Mouse (Mus musculus): ENCODE measurements around the gene Dbnl. TPM values are rescaled to one million over a fixed set of nuclear protein-coding genes. Genes with fewer than 3 reads are reported as not detected.

Dbnl gene
- total and polyA plus RNA-seq, 3 experiments, result 36.4 to 155 (median 107) TPM

GRCm38 (mm10) chr11:5789754-5790333 is 1.6 kb downstream of the Dbnl start:
- peak; percentile 34 for DNase-seq (ENCODE audit: low spot score)
- Histone ChIP-seq H3K36me3 (replicated peaks) (peaks cover 58% of the 10 kb centered on the region), H3K27me3 (ENCODE audit: insufficient read depth, low read length) (no peaks in the 10 kb centered on the region), H3K4me1 (ENCODE audit: insufficient read depth, low read depth, low read length) (peaks cover 50% of the 10 kb centered on the region), H3K9me3 (replicated peaks) (no peaks in the 10 kb centered on the region), H3K4me3 (ENCODE audit: low read depth, low read length) (peak overlapping the region; percentile 98)
- TF ChIP-seq GATA2 (IDR thresholded peaks at IDR 0.05; ENCODE audit: borderline replicate concordance, low read depth, low read length) (no peak), GATA1 (IDR thresholded peaks at IDR 0.05; ENCODE audit: borderline replicate concordance, low read length) (no peak), CTCF (IDR thresholded peaks at IDR 0.05; ENCODE audit: low read depth, low read length) (no peak), TAL1 (conservative IDR thresholded peaks at IDR 0.05; ENCODE audit: low read depth, low read length) (no peak), POLR2AphosphoS5 (IDR thresholded peaks at IDR 0.05; ENCODE audit: insufficient replicate concordance, low read depth, low read length) (no peak)
- ATAC-seq (ENCODE audit: extremely low read depth, insufficient number of reproducible peaks, low FRiP score, poor library complexity, severe bottlenecking), result peak; percentile 25; the same call in 1 of the 2 replicates

GRCm38 (mm10) chr11:5790431-5790830 is 2.1 kb downstream of the Dbnl start:
- H3K36me3 ChIP-seq (replicated peaks), result peaks cover 63% of the 10 kb centered on the region
- no peak for DNase-seq (ENCODE audit: low spot score)
- no peaks in the 10 kb centered on the region for H3K27me3 ChIP-seq (ENCODE audit: insufficient read depth, low read length)
- TF ChIP-seq POLR2AphosphoS5 (IDR thresholded peaks at IDR 0.05; ENCODE audit: insufficient replicate concordance, low read depth, low read length) (no peak), GATA2 (IDR thresholded peaks at IDR 0.05; ENCODE audit: borderline replicate concordance, low read depth, low read length) (no peak), TAL1 (conservative IDR thresholded peaks at IDR 0.05; ENCODE audit: low read depth, low read length) (no peak), CTCF (IDR thresholded peaks at IDR 0.05; ENCODE audit: low read depth, low read length) (no peak), GATA1 (IDR thresholded peaks at IDR 0.05; ENCODE audit: borderline replicate concordance, low read length) (no peak)
- H3K4me1 ChIP-seq (ENCODE audit: insufficient read depth, low read depth, low read length), result peaks cover 50% of the 10 kb centered on the region
- no peak for ATAC-seq (ENCODE audit: extremely low read depth, insufficient number of reproducible peaks, low FRiP score, poor library complexity, severe bottlenecking)
- H3K9me3 ChIP-seq (replicated peaks), result no peaks in the 10 kb centered on the region
- peak overlapping the region; percentile 98; the same call in 1 of the 2 replicates for H3K4me3 ChIP-seq (ENCODE audit: low read depth, low read length)

GRCm38 (mm10) chr11:5795290-5795689 is 7.0 kb downstream of the Dbnl start:
- Histone ChIP-seq H3K4me1 (ENCODE audit: insufficient read depth, low read depth, low read length) (peaks cover 50% of the 10 kb centered on the region), H3K9me3 (replicated peaks) (no peaks in the 10 kb centered on the region), H3K27me3 (ENCODE audit: insufficient read depth, low read length) (no peaks in the 10 kb centered on the region), H3K36me3 (replicated peaks) (peaks cover 98% of the 10 kb centered on the region), H3K4me3 (ENCODE audit: low read depth, low read length) (no peak overlapping the region)
- ATAC-seq (ENCODE audit: extremely low read depth, insufficient number of reproducible peaks, low FRiP score, poor library complexity, severe bottlenecking) (no peak), DNase-seq (ENCODE audit: low spot score) (no peak)
- TF ChIP-seq CTCF (IDR thresholded peaks at IDR 0.05; ENCODE audit: low read depth, low read length), result no peak
- TF ChIP-seq GATA2 (IDR thresholded peaks at IDR 0.05; ENCODE audit: borderline replicate concordance, low read depth, low read length), result no peak
- TF ChIP-seq POLR2AphosphoS5 (IDR thresholded peaks at IDR 0.05; ENCODE audit: insufficient replicate concordance, low read depth, low read length), result no peak
- no peak for TF ChIP-seq TAL1 (conservative IDR thresholded peaks at IDR 0.05; ENCODE audit: low read depth, low read length)
- no peak for TF ChIP-seq GATA1 (IDR thresholded peaks at IDR 0.05; ENCODE audit: borderline replicate concordance, low read length)

GRCm38 (mm10) chr11:5795706-5796105 is 7.4 kb downstream of the Dbnl start:
- Histone ChIP-seq H3K27me3 (ENCODE audit: insufficient read depth, low read length) (no peaks in the 10 kb centered on the region), H3K4me1 (ENCODE audit: insufficient read depth, low read depth, low read length) (peaks cover 46% of the 10 kb centered on the region), H3K36me3 (replicated peaks) (peaks cover 99% of the 10 kb centered on the region), H3K4me3 (ENCODE audit: low read depth, low read length) (no peak overlapping the region), H3K9me3 (replicated peaks) (no peaks in the 10 kb centered on the region)
- no peak for ATAC-seq (ENCODE audit: extremely low read depth, insufficient number of reproducible peaks, low FRiP score, poor library complexity, severe bottlenecking)
- TF ChIP-seq POLR2AphosphoS5 (IDR thresholded peaks at IDR 0.05; ENCODE audit: insufficient replicate concordance, low read depth, low read length), result no peak
- no peak for TF ChIP-seq TAL1 (conservative IDR thresholded peaks at IDR 0.05; ENCODE audit: low read depth, low read length)
- TF ChIP-seq GATA1 (IDR thresholded peaks at IDR 0.05; ENCODE audit: borderline replicate concordance, low read length), result no peak
- no peak for TF ChIP-seq GATA2 (IDR thresholded peaks at IDR 0.05; ENCODE audit: borderline replicate concordance, low read depth, low read length)
- no peak for TF ChIP-seq CTCF (IDR thresholded peaks at IDR 0.05; ENCODE audit: low read depth, low read length)
- DNase-seq (ENCODE audit: low spot score), result no peak

GRCm38 (mm10) chr11:5796939-5797338 is 8.7 kb downstream of the Dbnl start:
- no peak for TF ChIP-seq TAL1 (conservative IDR thresholded peaks at IDR 0.05; ENCODE audit: low read depth, low read length)
- TF ChIP-seq CTCF (IDR thresholded peaks at IDR 0.05; ENCODE audit: low read depth, low read length), result no peak
- no peak for TF ChIP-seq POLR2AphosphoS5 (IDR thresholded peaks at IDR 0.05; ENCODE audit: insufficient replicate concordance, low read depth, low read length)
- no peak for TF ChIP-seq GATA2 (IDR thresholded peaks at IDR 0.05; ENCODE audit: borderline replicate concordance, low read depth, low read length)
- TF ChIP-seq GATA1 (IDR thresholded peaks at IDR 0.05; ENCODE audit: borderline replicate concordance, low read length), result no peak
- DNase-seq (ENCODE audit: low spot score), result no peak
- Histone ChIP-seq H3K36me3 (replicated peaks) (peaks cover 99% of the 10 kb centered on the region), H3K4me3 (ENCODE audit: low read depth, low read length) (no peak overlapping the region), H3K9me3 (replicated peaks) (no peaks in the 10 kb centered on the region), H3K27me3 (ENCODE audit: insufficient read depth, low read length) (no peaks in the 10 kb centered on the region), H3K4me1 (ENCODE audit: insufficient read depth, low read depth, low read length) (peaks cover 44% of the 10 kb centered on the region)
- no peak for ATAC-seq (ENCODE audit: extremely low read depth, insufficient number of reproducible peaks, low FRiP score, poor library complexity, severe bottlenecking)

GRCm38 (mm10) chr11:5797371-5797770 is 9.1 kb downstream of the Dbnl start:
- ATAC-seq (ENCODE audit: extremely low read depth, insufficient number of reproducible peaks, low FRiP score, poor library complexity, severe bottlenecking) (no peak), DNase-seq (ENCODE audit: low spot score) (no peak)
- H3K4me1 ChIP-seq (ENCODE audit: insufficient read depth, low read depth, low read length), result peaks cover 44% of the 10 kb centered on the region
- H3K9me3 ChIP-seq (replicated peaks), result no peaks in the 10 kb centered on the region
- no peak for TF ChIP-seq GATA1 (IDR thresholded peaks at IDR 0.05; ENCODE audit: borderline replicate concordance, low read length)
- TF ChIP-seq POLR2AphosphoS5 (IDR thresholded peaks at IDR 0.05; ENCODE audit: insufficient replicate concordance, low read depth, low read length), result no peak
- no peak for TF ChIP-seq CTCF (IDR thresholded peaks at IDR 0.05; ENCODE audit: low read depth, low read length)
- no peak for TF ChIP-seq GATA2 (IDR thresholded peaks at IDR 0.05; ENCODE audit: borderline replicate concordance, low read depth, low read length)
- no peak for TF ChIP-seq TAL1 (conservative IDR thresholded peaks at IDR 0.05; ENCODE audit: low read depth, low read length)
- peaks cover 98% of the 10 kb centered on the region for H3K36me3 ChIP-seq (replicated peaks)
- no peak overlapping the region for H3K4me3 ChIP-seq (ENCODE audit: low read depth, low read length)
- H3K27me3 ChIP-seq (ENCODE audit: insufficient read depth, low read length), result no peaks in the 10 kb centered on the region

All from G1E (cell line).